In the genomic region with DNA sequence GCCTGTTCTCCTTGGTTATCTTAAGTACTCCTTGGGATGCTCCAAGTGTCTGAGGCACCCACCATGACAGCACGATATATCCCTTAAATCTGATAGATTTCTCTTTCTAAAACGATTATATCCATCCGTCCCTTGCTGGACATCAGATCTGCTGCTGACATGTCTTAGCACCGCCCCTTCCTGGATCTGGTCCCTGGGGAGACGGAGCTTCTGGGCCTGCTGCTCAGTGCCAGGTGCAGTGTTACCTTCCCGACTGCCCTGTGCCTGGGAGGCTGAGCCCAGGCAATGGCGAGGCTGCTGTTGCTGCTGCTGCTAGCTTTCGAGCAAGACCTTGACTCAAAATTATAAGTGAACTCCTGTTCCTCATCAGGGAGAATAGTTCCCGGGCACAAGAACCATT, we compare ENCODE assay signal across 13 mouse cellular contexts.
A peak's percentile ranks its signal among the peaks of the same experiment; 100 is the strongest.
DNase-seq lines count a peak whose midpoint lies in the region; ATAC-seq and TF ChIP-seq lines count a peak whose summit lies in the region.
"Had no signal": no experiment of that assay in that cellular context is flagged by ENCODE, and none has a peak within 500 bp of the region (broad histone marks: within the 10 kb centered on the region; RNA-seq: fewer than 3 reads in every experiment).

No protein-coding gene starts in this region.

- no peak overlapping the region for H3K4me2 ChIP-seq in kidney, postnatal 0 days (ENCODE audit: low read length)
- H3K4me2 ChIP-seq in lung, postnatal 0 days (replicated peaks; ENCODE audit: low read depth, low read length), result no peak overlapping the region
- no peak overlapping the region for H3K4me2 ChIP-seq in stomach, postnatal 0 days (replicated peaks; ENCODE audit: low read depth)
- H3K4me2 ChIP-seq: embryonic facial prominence, embryonic 12.5 days; midbrain, embryonic 15.5 days had no signal

- H3K9me3 ChIP-seq in kidney, postnatal 0 days (replicated peaks; ENCODE audit: low read length), result no peaks in the 10 kb centered on the region
- H3K9me3 ChIP-seq in lung, postnatal 0 days (ENCODE audit: low read length), result no peaks in the 10 kb centered on the region
- H3K9me3 ChIP-seq in stomach, postnatal 0 days (ENCODE audit: control insufficient read depth, low read length), result no peaks in the 10 kb centered on the region
- H3K9me3 ChIP-seq: embryonic facial prominence, embryonic 12.5 days; midbrain, embryonic 15.5 days had no signal

- ATAC-seq in kidney, postnatal 0 days (replicated peaks; ENCODE audit: low FRiP score, low read depth), result no peak
- no peak for ATAC-seq in lung, postnatal 0 days
- ATAC-seq in stomach, postnatal 0 days (ENCODE audit: low FRiP score, low TSS enrichment), result no peak
- ATAC-seq: activated CD4-positive, CD25-positive, alpha-beta regulatory T cell, adult 4 months; midbrain, embryonic 15.5 days had no signal

- no peaks in the 10 kb centered on the region for H3K27me3 ChIP-seq in kidney, postnatal 0 days (ENCODE audit: insufficient read depth, low read length)
- no peaks in the 10 kb centered on the region for H3K27me3 ChIP-seq in lung, postnatal 0 days (replicated peaks; ENCODE audit: insufficient read depth, low read length)
- H3K27me3 ChIP-seq in stomach, postnatal 0 days (ENCODE audit: control insufficient read depth, insufficient read depth, low read length), result no peaks in the 10 kb centered on the region
- H3K27me3 ChIP-seq: embryonic facial prominence, embryonic 12.5 days; midbrain, embryonic 15.5 days had no signal

- H3K9ac ChIP-seq in kidney, postnatal 0 days (ENCODE audit: low read depth, low read length), result no peak overlapping the region
- H3K9ac ChIP-seq in lung, postnatal 0 days (replicated peaks; ENCODE audit: low read depth), result no peak overlapping the region
- no peak overlapping the region for H3K9ac ChIP-seq in stomach, postnatal 0 days (ENCODE audit: low read length)
- H3K9ac ChIP-seq: embryonic facial prominence, embryonic 12.5 days; liver, embryonic 14.5 days; midbrain, embryonic 15.5 days had no signal

- peak overlapping the region; percentile 54; the same call in 1 of the 2 replicates for H3K27ac ChIP-seq in kidney, postnatal 0 days
- peak overlapping the region; percentile 11; the same call in 1 of the 2 replicates for H3K27ac ChIP-seq in lung, postnatal 0 days (ENCODE audit: low read length)
- H3K27ac ChIP-seq in stomach, postnatal 0 days (replicated peaks), result peak overlapping the region; percentile 56
- H3K27ac ChIP-seq: liver, embryonic 14.5 days; midbrain, embryonic 15.5 days had no signal

- WGBS in kidney, postnatal 0 days, result 81% methylated on average over 9 of the region's 9 CpGs
- 73% methylated on average over 9 of the region's 9 CpGs for WGBS in lung, postnatal 0 days
- 62% methylated on average over 9 of the region's 9 CpGs for WGBS in lung, adult 2 months
- 68% methylated on average over 9 of the region's 9 CpGs for WGBS in stomach, postnatal 0 days

- peaks cover 9% of the 10 kb centered on the region; the same call in 1 of the 2 replicates for H3K4me1 ChIP-seq in kidney, postnatal 0 days (replicated peaks; ENCODE audit: insufficient read depth, low read length)
- peaks cover 6% of the 10 kb centered on the region; the same call in 1 of the 2 replicates for H3K4me1 ChIP-seq in lung, postnatal 0 days (ENCODE audit: insufficient read depth, low read depth, low read length)
- peaks cover 8% of the 10 kb centered on the region; the same call in 1 of the 2 replicates for H3K4me1 ChIP-seq in lung, adult 2 months (ENCODE audit: control insufficient read depth, insufficient read depth, low read length)
- 0 out of 2 replicates have a peak, but pooled peaks cover 4% of the 10 kb centered on the region for H3K4me1 ChIP-seq in stomach, postnatal 0 days (replicated peaks; ENCODE audit: control insufficient read depth, insufficient read depth)

- DNase-seq in gastrocnemius, adult 18-20 months (ENCODE audit: low spot score), result peak; percentile 55
- DNase-seq in gastrocnemius, postnatal 4 days (ENCODE audit: low spot score in 2 of 2), result no peak
- DNase-seq in kidney, postnatal 0 days (ENCODE audit: low spot score), result no peak
- DNase-seq in kidney, postnatal 14 days, result no peak
- no peak for DNase-seq in lung, postnatal 0 days (ENCODE audit: low spot score)
- no peak for DNase-seq in lung, adult 2 months
- DNase-seq in stomach, postnatal 0 days (ENCODE audit: low spot score), result no peak
- DNase-seq in ovary, postnatal 36 days (ENCODE audit: low spot score), result no peak
- DNase-seq: layer of hippocampus, adult 9-11 months had no signal

- TF ChIP-seq CTCF in kidney, postnatal 0 days (IDR thresholded peaks at IDR 0.05; ENCODE audit: low read depth), result no peak
- TF ChIP-seq CTCF in lung, postnatal 0 days (IDR thresholded peaks at IDR 0.05), result no peak
- TF ChIP-seq CTCF in lung, adult 2 months (IDR thresholded peaks at IDR 0.05; ENCODE audit: insufficient read depth, low read length), result no peak
- TF ChIP-seq CTCF in stomach, postnatal 0 days (IDR thresholded peaks at IDR 0.05; ENCODE audit: low read depth), result no peak

- TF ChIP-seq POLR2A in lung, adult 2 months (IDR thresholded peaks at IDR 0.05; ENCODE audit: borderline replicate concordance, extremely low read depth, low read depth, low read length), result no peak

- H3K36me3 ChIP-seq in kidney, postnatal 0 days (ENCODE audit: insufficient read depth, low read length), result peaks cover 37% of the 10 kb centered on the region; the same call in 1 of the 2 replicates
- H3K36me3 ChIP-seq in lung, postnatal 0 days (ENCODE audit: insufficient read depth, low read length), result peaks cover 49% of the 10 kb centered on the region; the same call in 1 of the 2 replicates
- peaks cover 11% of the 10 kb centered on the region; the same call in 1 of the 2 replicates for H3K36me3 ChIP-seq in stomach, postnatal 0 days (ENCODE audit: control insufficient read depth, insufficient read depth, low read length)
- H3K36me3 ChIP-seq: midbrain, embryonic 15.5 days had no signal

- no peak overlapping the region for H3K4me3 ChIP-seq in kidney, postnatal 0 days (replicated peaks; ENCODE audit: low read depth, low read length)
- H3K4me3 ChIP-seq in lung, postnatal 0 days (ENCODE audit: low read depth, low read length), result no peak overlapping the region
- no peak overlapping the region for H3K4me3 ChIP-seq in lung, adult 2 months (replicated peaks; ENCODE audit: extremely low read depth, low read depth, low read length)
- no peak overlapping the region for H3K4me3 ChIP-seq in stomach, postnatal 0 days (ENCODE audit: low read depth, low read length)
- H3K4me3 ChIP-seq: embryonic facial prominence, embryonic 12.5 days; midbrain, embryonic 15.5 days had no signal

- TF ChIP-seq EP300 in lung, postnatal 0 days (IDR thresholded peaks at IDR 0.05), result no peak
- TF ChIP-seq EP300 in stomach, postnatal 0 days (optimal IDR thresholded peaks at IDR 0.05), result no peak
